Mouse (Mus musculus): ENCODE results near the gene Cant1. TPM values are rescaled to one million over a fixed set of nuclear protein-coding genes. Genes with fewer than 3 reads are reported as not detected.
A peak's percentile ranks its signal among the peaks of the same experiment; 100 is the strongest.
"Not testable (repeated sequence)": the region's sequence is repeated elsewhere in the genome, so short reads cannot be mapped to it uniquely, and the experiment has no call there.

Gene Cant1
- polyA plus RNA-seq, 1 experiment from 2014 or later, result 19.2 TPM

- peak; percentile 24; the same call in 1 of the 2 replicates for ATAC-seq (ENCODE audit: insufficient number of reproducible peaks, insufficient read depth, low FRiP score, low read depth)
Measured at GRCm38 (mm10) chr11:118400566-118400936, 18.3 kb downstream of the Cant1 start.

DNA sequence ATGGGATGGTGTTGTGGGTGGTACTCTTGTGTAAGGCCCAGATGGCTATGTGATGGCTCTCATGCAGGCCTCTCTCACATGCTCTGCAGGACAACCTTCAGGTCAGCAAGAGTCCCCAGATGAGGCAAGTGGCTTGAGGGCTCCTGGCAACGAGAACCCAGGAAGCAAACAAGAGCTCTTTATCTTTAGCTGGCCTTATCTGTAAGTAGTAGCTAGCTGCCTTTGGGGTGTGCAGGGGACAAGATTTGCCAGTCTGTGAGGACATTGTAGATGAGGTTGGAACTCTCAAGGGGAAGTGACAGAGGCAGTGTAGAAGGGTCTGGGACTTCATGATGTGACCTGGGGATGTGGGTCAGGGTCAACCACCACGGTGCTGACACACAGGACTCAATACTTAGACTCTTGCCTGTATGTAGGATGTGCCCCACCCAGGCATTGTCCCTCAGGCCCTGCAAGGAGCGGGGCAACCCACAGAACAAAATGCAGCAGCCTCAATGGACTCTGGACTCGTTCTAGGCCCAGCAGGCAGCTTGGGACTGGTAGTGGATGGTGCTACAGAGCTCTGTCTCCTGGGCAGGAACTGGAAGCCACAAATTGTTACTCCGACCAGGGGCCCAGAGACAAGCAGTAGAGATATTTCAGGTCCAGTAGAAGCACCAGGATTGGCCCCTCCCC, 18.9 kb downstream of the Cant1 start:
- Histone ChIP-seq H3K4me2 (ENCODE audit: low read length) (0 out of 2 replicates have a peak overlapping the region, but pooled peaks have one; percentile 13), H3K4me1 (ENCODE audit: control insufficient read depth in 2 of 2, insufficient read depth in 2 of 2, low read length in 2 of 2) (peaks cover 29 to 31% of the 10 kb centered on the region in 2 experiments), H3K4me3 (ENCODE audit: control insufficient read depth in 1 of 2, insufficient read depth in 1 of 2, low read depth in 1 of 2, low read length in 2 of 2) (no peak overlapping the region), H3K27ac (replicated peaks in 1 of 2; ENCODE audit: control insufficient read depth in 1 of 2, insufficient read depth in 1 of 2, low read depth in 2 of 2, low read length in 2 of 2) (peak overlapping the region; percentile 55 to 77), H3K9ac (ENCODE audit: low read length) (peak overlapping the region; percentile 41; the same call in 1 of the 2 replicates), H3K36me3 (ENCODE audit: control insufficient read depth, insufficient read depth, low read length) (no peaks in the 10 kb centered on the region), H3K9me3 (ENCODE audit: control insufficient read depth, low read length) (no peaks in the 10 kb centered on the region), H3K27me3 (ENCODE audit: control insufficient read depth, insufficient read depth, low read length) (no peaks in the 10 kb centered on the region)
- 33% methylated on average over 5 of the region's 5 CpGs for WGBS
- ATAC-seq (ENCODE audit: insufficient number of reproducible peaks, insufficient read depth, low FRiP score, low read depth), result no peak

More at GRCm38 (mm10) chr11:118400566-118400936, 18.3 kb downstream of the Cant1 start:
- peaks cover under 1% of the 10 kb centered on the region; the same call in 1 of the 2 replicates for H3K36me3 ChIP-seq (ENCODE audit: control insufficient read depth, insufficient read depth, low read length)
- WGBS, result 12% methylated on average over 6 of the region's 6 CpGs
- H3K9me3 ChIP-seq (ENCODE audit: control insufficient read depth, low read length), result no peaks in the 10 kb centered on the region
- H3K27ac ChIP-seq (replicated peaks in 1 of 2; ENCODE audit: control insufficient read depth in 1 of 2, insufficient read depth in 1 of 2, low read depth in 2 of 2, low read length in 2 of 2), result peak overlapping the region; percentile 55 to 77; a peak in 3 of 4 replicates
- 0 out of 2 replicates have a peak overlapping the region, but pooled peaks have one; percentile 13 for H3K4me2 ChIP-seq (ENCODE audit: low read length)
- H3K9ac ChIP-seq (ENCODE audit: low read length), result peak overlapping the region; percentile 41; the same call in 1 of the 2 replicates
- peaks cover 29 to 31% of the 10 kb centered on the region in 2 experiments for H3K4me1 ChIP-seq (ENCODE audit: control insufficient read depth in 2 of 2, insufficient read depth in 2 of 2, low read length in 2 of 2)
- H3K4me3 ChIP-seq (ENCODE audit: control insufficient read depth in 1 of 2, insufficient read depth in 1 of 2, low read depth in 1 of 2, low read length in 2 of 2), result no peak overlapping the region
- H3K27me3 ChIP-seq (ENCODE audit: control insufficient read depth, insufficient read depth, low read length), result no peaks in the 10 kb centered on the region

- Histone ChIP-seq H3K4me3 (ENCODE audit: control insufficient read depth in 1 of 2, insufficient read depth in 1 of 2, low read depth in 1 of 2, low read length in 2 of 2) (no peak overlapping the region), H3K4me1 (ENCODE audit: control insufficient read depth in 2 of 2, insufficient read depth in 2 of 2, low read length in 2 of 2) (peaks cover 29 to 31% of the 10 kb centered on the region in 2 experiments), H3K9me3 (ENCODE audit: control insufficient read depth, low read length) (no peaks in the 10 kb centered on the region), H3K4me2 (ENCODE audit: low read length) (no peak overlapping the region), H3K27ac (replicated peaks in 1 of 2; ENCODE audit: control insufficient read depth in 1 of 2, insufficient read depth in 1 of 2, low read depth in 2 of 2, low read length in 2 of 2) (no peak overlapping the region), H3K9ac (ENCODE audit: low read length) (no peak overlapping the region), H3K36me3 (ENCODE audit: control insufficient read depth, insufficient read depth, low read length) (no peaks in the 10 kb centered on the region), H3K27me3 (ENCODE audit: control insufficient read depth, insufficient read depth, low read length) (no peaks in the 10 kb centered on the region)
- no peak for ATAC-seq (ENCODE audit: insufficient number of reproducible peaks, insufficient read depth, low FRiP score, low read depth)
- WGBS, result 90% methylated on average over 26 of the region's 26 CpGs
Measured at GRCm38 (mm10) chr11:118397806-118398530, 20.9 kb downstream of the Cant1 start.

- H3K9ac ChIP-seq (ENCODE audit: low read length), result no peak overlapping the region
- no peaks in the 10 kb centered on the region for H3K9me3 ChIP-seq (ENCODE audit: control insufficient read depth, low read length)
- H3K4me3 ChIP-seq (ENCODE audit: control insufficient read depth in 1 of 2, insufficient read depth in 1 of 2, low read depth in 1 of 2, low read length in 2 of 2), result no peak overlapping the region
- 61% methylated on average over 6 of the region's 6 CpGs for WGBS
- no peak overlapping the region for H3K27ac ChIP-seq (replicated peaks in 1 of 2; ENCODE audit: control insufficient read depth in 1 of 2, insufficient read depth in 1 of 2, low read depth in 2 of 2, low read length in 2 of 2)
- peaks cover 2 to 3% of the 10 kb centered on the region in 2 experiments; a peak in 3 of 4 replicates for H3K4me1 ChIP-seq (ENCODE audit: control insufficient read depth in 2 of 2, insufficient read depth in 2 of 2, low read length in 2 of 2)
- no peaks in the 10 kb centered on the region for H3K36me3 ChIP-seq (ENCODE audit: control insufficient read depth, insufficient read depth, low read length)
- no peak overlapping the region for H3K4me2 ChIP-seq (ENCODE audit: low read length)
- no peaks in the 10 kb centered on the region for H3K27me3 ChIP-seq (ENCODE audit: control insufficient read depth, insufficient read depth, low read length)
- no peak for ATAC-seq (ENCODE audit: insufficient number of reproducible peaks, insufficient read depth, low FRiP score, low read depth)
Measured at GRCm38 (mm10) chr11:118394538-118394937, 24.3 kb downstream of the Cant1 start.

GRCm38 (mm10) chr11:118393991-118394390, 24.9 kb downstream of the Cant1 start:
- no peaks in the 10 kb centered on the region for H3K4me1 ChIP-seq (ENCODE audit: control insufficient read depth in 2 of 2, insufficient read depth in 2 of 2, low read length in 2 of 2)
- no peak for ATAC-seq (ENCODE audit: insufficient number of reproducible peaks, insufficient read depth, low FRiP score, low read depth)
- no peaks in the 10 kb centered on the region for H3K36me3 ChIP-seq (ENCODE audit: control insufficient read depth, insufficient read depth, low read length)
- H3K4me3 ChIP-seq (ENCODE audit: control insufficient read depth in 1 of 2, insufficient read depth in 1 of 2, low read depth in 1 of 2, low read length in 2 of 2), result no peak overlapping the region
- 59% methylated on average over 5 of the region's 5 CpGs for WGBS
- no peaks in the 10 kb centered on the region for H3K27me3 ChIP-seq (ENCODE audit: control insufficient read depth, insufficient read depth, low read length)
- H3K9me3 ChIP-seq (ENCODE audit: control insufficient read depth, low read length), result no peaks in the 10 kb centered on the region
- H3K27ac ChIP-seq (replicated peaks in 1 of 2; ENCODE audit: control insufficient read depth in 1 of 2, insufficient read depth in 1 of 2, low read depth in 2 of 2, low read length in 2 of 2), result no peak overlapping the region
- no peak overlapping the region for H3K9ac ChIP-seq (ENCODE audit: low read length)
- no peak overlapping the region for H3K4me2 ChIP-seq (ENCODE audit: low read length)

- not testable (repeated sequence) for ATAC-seq (ENCODE audit: insufficient number of reproducible peaks, insufficient read depth, low FRiP score, low read depth); H3K4me3 ChIP-seq (ENCODE audit: control insufficient read depth in 1 of 2, insufficient read depth in 1 of 2, low read depth in 1 of 2, low read length in 2 of 2); H3K27ac ChIP-seq (replicated peaks in 1 of 2; ENCODE audit: control insufficient read depth in 1 of 2, insufficient read depth in 1 of 2, low read depth in 2 of 2, low read length in 2 of 2); H3K9me3 ChIP-seq (ENCODE audit: control insufficient read depth, low read length); H3K27me3 ChIP-seq (ENCODE audit: control insufficient read depth, insufficient read depth, low read length); H3K36me3 ChIP-seq (ENCODE audit: control insufficient read depth, insufficient read depth, low read length); H3K9ac ChIP-seq (ENCODE audit: low read length); H3K4me1 ChIP-seq (ENCODE audit: control insufficient read depth in 2 of 2, insufficient read depth in 2 of 2, low read length in 2 of 2); H3K4me2 ChIP-seq (ENCODE audit: low read length)
- 90% methylated on average over 13 of the region's 13 CpGs for WGBS
Measured at GRCm38 (mm10) chr11:118387816-118388215, 31.1 kb downstream of the Cant1 start.

DNA sequence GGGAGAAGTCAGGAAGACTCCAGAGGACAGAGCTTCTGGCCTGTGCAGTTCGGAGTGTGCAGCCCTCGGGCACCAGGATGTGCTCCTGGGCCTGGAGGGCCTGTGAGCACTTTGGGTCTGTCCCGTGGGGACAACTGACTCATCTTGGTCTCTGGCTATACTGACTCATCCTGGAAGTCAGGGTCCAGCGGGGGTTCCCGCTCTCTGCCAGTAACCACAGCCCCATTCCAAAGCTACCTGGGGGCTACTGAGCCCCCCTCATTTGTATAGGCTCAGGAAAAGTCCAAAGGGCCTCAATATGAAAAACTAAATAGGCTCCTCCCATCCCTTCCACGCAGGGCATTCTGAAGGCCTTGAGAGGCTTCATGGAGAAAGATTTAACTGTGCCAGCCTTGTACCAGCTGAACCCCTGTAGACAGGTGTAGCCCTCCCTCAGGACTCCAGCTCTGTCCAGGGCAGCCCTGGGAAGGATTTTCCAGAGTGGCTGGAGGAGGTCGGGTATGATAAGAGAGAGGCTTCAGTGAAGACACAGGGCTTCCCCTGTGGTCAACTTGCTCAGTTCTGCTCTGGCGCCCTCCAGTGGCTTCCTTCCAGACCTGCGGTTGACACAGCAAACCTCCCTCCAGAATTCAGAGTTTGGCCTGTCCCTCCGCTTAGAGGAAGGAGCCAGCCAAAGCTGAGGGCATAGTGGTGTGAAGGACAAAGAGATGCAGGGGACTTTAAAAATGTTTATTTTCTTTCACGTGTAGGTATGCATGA, 39.5 kb downstream of the Cant1 start:
- Histone ChIP-seq H3K9me3 (ENCODE audit: control insufficient read depth, low read length) (no peaks in the 10 kb centered on the region), H3K4me1 (ENCODE audit: control insufficient read depth in 2 of 2, insufficient read depth in 2 of 2, low read length in 2 of 2) (peaks cover 3 to 9% of the 10 kb centered on the region in 2 experiments; a peak in 2 of 4 replicates), H3K27ac (replicated peaks in 1 of 2; ENCODE audit: control insufficient read depth in 1 of 2, insufficient read depth in 1 of 2, low read depth in 2 of 2, low read length in 2 of 2) (no peak overlapping the region), H3K4me3 (ENCODE audit: control insufficient read depth in 1 of 2, insufficient read depth in 1 of 2, low read depth in 1 of 2, low read length in 2 of 2) (no peak overlapping the region), H3K4me2 (ENCODE audit: low read length) (no peak overlapping the region), H3K36me3 (ENCODE audit: control insufficient read depth, insufficient read depth, low read length) (no peaks in the 10 kb centered on the region), H3K9ac (ENCODE audit: low read length) (no peak overlapping the region), H3K27me3 (ENCODE audit: control insufficient read depth, insufficient read depth, low read length) (no peaks in the 10 kb centered on the region)
- peak; percentile 50; the same call in 1 of the 2 replicates for ATAC-seq (ENCODE audit: insufficient number of reproducible peaks, insufficient read depth, low FRiP score, low read depth)
- WGBS, result 36% methylated on average over 11 of the region's 11 CpGs
